Mouse (Mus musculus): ENCODE results near the gene Cdh10. TPM values are rescaled to one million over a fixed set of nuclear protein-coding genes. Genes with fewer than 3 reads are reported as not detected.

Gene Cdh10
- polyA plus RNA-seq, 1 experiment from 2014 or later = 2.0 TPM

DNA sequence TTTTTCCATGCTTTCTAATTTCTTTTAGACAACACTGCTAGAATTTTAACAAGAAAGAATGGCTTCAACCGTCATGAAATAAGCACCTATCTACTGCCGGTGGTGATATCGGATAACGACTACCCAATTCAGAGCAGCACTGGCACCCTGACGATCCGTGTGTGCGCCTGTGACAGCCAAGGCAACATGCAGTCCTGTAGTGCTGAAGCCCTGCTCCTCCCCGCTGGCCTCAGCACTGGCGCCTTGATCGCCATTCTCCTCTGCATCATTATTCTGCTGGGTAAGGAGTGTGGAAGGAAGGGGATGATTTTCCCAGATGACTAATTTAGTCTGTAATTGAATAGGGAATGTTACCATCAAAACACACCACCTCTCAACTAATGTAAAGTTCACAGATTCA is 192.1 kb downstream of the Cdh10 start:
- no peaks in the 10 kb centered on the region for H3K4me1 ChIP-seq

DNA sequence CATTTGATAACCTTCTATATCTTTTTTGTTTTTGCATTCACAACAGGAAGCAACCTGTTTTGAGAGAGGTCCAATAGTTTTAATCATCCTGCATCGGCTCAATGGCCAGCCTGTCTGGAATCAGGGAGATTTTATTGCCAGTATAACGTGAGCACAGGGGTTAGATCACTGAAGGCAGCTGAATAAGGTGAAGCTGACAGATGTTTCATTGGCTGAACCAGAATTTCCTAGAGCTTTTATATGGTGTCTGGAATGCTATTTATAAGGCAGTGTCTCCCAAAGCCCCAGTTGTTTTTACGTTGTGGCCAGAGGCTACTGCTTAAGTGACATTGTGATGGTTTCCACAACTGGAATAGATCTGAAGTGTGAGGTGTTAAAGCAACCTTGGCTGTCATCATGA is 214.2 kb downstream of the Cdh10 start:
- no peaks in the 10 kb centered on the region for H3K36me3 ChIP-seq
- no peak for DNase-seq (ENCODE audit: low spot score)
- H3K27me3 ChIP-seq (ENCODE audit: insufficient read depth, poor library complexity, severe bottlenecking) = no peaks in the 10 kb centered on the region
- no peaks in the 10 kb centered on the region for H3K4me1 ChIP-seq
- 55% methylated on average over 3 of the region's 3 CpGs for WGBS
- H3K27ac ChIP-seq = no peak overlapping the region
- H3K4me3 ChIP-seq = no peak overlapping the region
- no peaks in the 10 kb centered on the region for H3K9me3 ChIP-seq

More for the DNA sequence above, 192.1 kb downstream of the Cdh10 start:
- Histone ChIP-seq H3K27ac (no peak overlapping the region), H3K9me3 (no peaks in the 10 kb centered on the region), H3K36me3 (no peaks in the 10 kb centered on the region), H3K4me3 (no peak overlapping the region), H3K27me3 (ENCODE audit: insufficient read depth, poor library complexity, severe bottlenecking) (no peaks in the 10 kb centered on the region)
- 81% methylated on average over 10 of the region's 10 CpGs for WGBS
- no peak for DNase-seq (ENCODE audit: low spot score)

DNA sequence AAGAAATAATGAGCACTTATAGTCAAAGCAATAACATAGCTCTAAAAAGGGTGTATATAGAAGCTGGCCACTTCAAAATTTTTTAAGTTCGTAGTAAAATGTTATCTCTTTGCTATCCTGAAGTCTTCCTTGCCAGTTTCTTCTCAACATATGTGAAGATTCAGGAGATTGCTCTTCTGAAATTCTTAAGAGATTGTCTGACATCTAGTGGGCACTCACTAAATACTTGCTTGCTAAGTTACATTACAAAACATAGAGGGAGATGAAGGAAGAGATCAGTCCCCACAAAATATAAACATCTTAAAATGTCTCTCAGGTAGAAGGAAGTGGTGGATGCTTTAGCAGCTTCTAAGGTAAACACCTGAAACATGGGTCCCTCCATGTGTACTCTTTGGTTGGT is 221.3 kb downstream of the Cdh10 start:
- no peak for DNase-seq (ENCODE audit: low spot score)
- 70% methylated on average over 1 of the region's 1 CpGs for WGBS
- Histone ChIP-seq H3K4me3 (no peak overlapping the region), H3K27me3 (ENCODE audit: insufficient read depth, poor library complexity, severe bottlenecking) (no peaks in the 10 kb centered on the region), H3K27ac (no peak overlapping the region), H3K9me3 (no peaks in the 10 kb centered on the region), H3K4me1 (no peaks in the 10 kb centered on the region), H3K36me3 (no peaks in the 10 kb centered on the region)
